Mouse (Mus musculus): ENCODE data around the gene Runx1. TPM values are rescaled to one million over a fixed set of nuclear protein-coding genes. Genes with fewer than 3 reads are reported as not detected.

Runx1 gene
- polyA plus RNA-seq, 1 experiment from 2014 or later: 2.7 TPM

GRCm38 (mm10) chr16:92646153-92646552, 179.8 kb downstream of the Runx1 start:
- Histone ChIP-seq H3K36me3 (replicated peaks) (no peaks in the 10 kb centered on the region), H3K9ac (no peak overlapping the region), H3K27me3 (peaks cover 9% of the 10 kb centered on the region), H3K4me3 (replicated peaks) (no peak overlapping the region), H3K4me2 (no peak overlapping the region), H3K4me1 (peaks cover 12% of the 10 kb centered on the region), H3K27ac (no peak overlapping the region), H3K9me3 (0 out of 2 replicates have a peak, but pooled peaks cover 3% of the 10 kb centered on the region)
- ATAC-seq (ENCODE audit: low FRiP score): no peak
- WGBS: 59% methylated on average over 13 of the region's 13 CpGs

- no peak overlapping the region for H3K27ac ChIP-seq
Measured at GRCm38 (mm10) chr16:92645423-92646115, 180.4 kb downstream of the Runx1 start.

GRCm38 (mm10) chr16:92644718-92645422, 181.1 kb downstream of the Runx1 start:
- 66% methylated on average over 15 of the region's 15 CpGs for WGBS
- ATAC-seq (ENCODE audit: low FRiP score): no peak
- Histone ChIP-seq H3K4me1 (peaks cover 12% of the 10 kb centered on the region), H3K9ac (no peak overlapping the region), H3K4me2 (no peak overlapping the region), H3K27me3 (peaks cover 9% of the 10 kb centered on the region), H3K36me3 (replicated peaks) (no peaks in the 10 kb centered on the region), H3K9me3 (0 out of 2 replicates have a peak, but pooled peaks cover 3% of the 10 kb centered on the region), H3K27ac (no peak overlapping the region), H3K4me3 (replicated peaks) (no peak overlapping the region)

More at GRCm38 (mm10) chr16:92645423-92646115, 180.4 kb downstream of the Runx1 start:
- Histone ChIP-seq H3K27me3 (peaks cover 9% of the 10 kb centered on the region), H3K4me2 (no peak overlapping the region), H3K36me3 (replicated peaks) (no peaks in the 10 kb centered on the region), H3K9ac (no peak overlapping the region), H3K9me3 (0 out of 2 replicates have a peak, but pooled peaks cover 3% of the 10 kb centered on the region), H3K4me3 (replicated peaks) (no peak overlapping the region), H3K4me1 (peaks cover 12% of the 10 kb centered on the region)
- ATAC-seq (ENCODE audit: low FRiP score): no peak
- 64% methylated on average over 22 of the region's 22 CpGs for WGBS

- 83% methylated on average over 10 of the region's 10 CpGs for WGBS
- Histone ChIP-seq H3K4me1 (peaks cover 12% of the 10 kb centered on the region), H3K36me3 (replicated peaks) (no peaks in the 10 kb centered on the region), H3K9me3 (0 out of 2 replicates have a peak, but pooled peaks cover 3% of the 10 kb centered on the region), H3K9ac (no peak overlapping the region), H3K4me2 (no peak overlapping the region), H3K27me3 (peaks cover 12% of the 10 kb centered on the region), H3K4me3 (replicated peaks) (no peak overlapping the region), H3K27ac (no peak overlapping the region)
- no peak for ATAC-seq (ENCODE audit: low FRiP score)
Measured at GRCm38 (mm10) chr16:92644315-92644714, 181.6 kb downstream of the Runx1 start.

GRCm38 (mm10) chr16:92642283-92642682, 183.7 kb downstream of the Runx1 start:
- Histone ChIP-seq H3K27me3 (peaks cover 16% of the 10 kb centered on the region), H3K4me1 (peaks cover 12% of the 10 kb centered on the region), H3K36me3 (replicated peaks) (no peaks in the 10 kb centered on the region), H3K9ac (no peak overlapping the region), H3K4me3 (replicated peaks) (no peak overlapping the region), H3K4me2 (no peak overlapping the region), H3K27ac (no peak overlapping the region), H3K9me3 (no peaks in the 10 kb centered on the region)
- WGBS: 91% methylated on average over 8 of the region's 8 CpGs
- no peak for ATAC-seq (ENCODE audit: low FRiP score)

GRCm38 (mm10) chr16:92641053-92641452, 184.9 kb downstream of the Runx1 start:
- peaks cover 19% of the 10 kb centered on the region for H3K27me3 ChIP-seq
- no peaks in the 10 kb centered on the region for H3K9me3 ChIP-seq
- no peak overlapping the region for H3K9ac ChIP-seq
- peaks cover 12% of the 10 kb centered on the region for H3K4me1 ChIP-seq
- no peak overlapping the region for H3K4me3 ChIP-seq (replicated peaks)
- no peak overlapping the region for H3K4me2 ChIP-seq
- no peaks in the 10 kb centered on the region for H3K36me3 ChIP-seq (replicated peaks)
- no peak overlapping the region for H3K27ac ChIP-seq
- 73% methylated on average over 6 of the region's 6 CpGs for WGBS
- ATAC-seq (ENCODE audit: low FRiP score): no peak

GRCm38 (mm10) chr16:92639093-92639492, 186.9 kb downstream of the Runx1 start:
- no peaks in the 10 kb centered on the region for H3K36me3 ChIP-seq (replicated peaks)
- 83% methylated on average over 8 of the region's 8 CpGs for WGBS
- ATAC-seq (ENCODE audit: low FRiP score): no peak

GRCm38 (mm10) chr16:92637033-92637432, 188.9 kb downstream of the Runx1 start:
- Histone ChIP-seq H3K36me3 (replicated peaks) (no peaks in the 10 kb centered on the region), H3K4me1 (peaks cover 8% of the 10 kb centered on the region), H3K27ac (no peak overlapping the region), H3K4me2 (no peak overlapping the region), H3K27me3 (peaks cover 15% of the 10 kb centered on the region; the same call in 1 of the 2 replicates), H3K9ac (no peak overlapping the region), H3K4me3 (replicated peaks) (no peak overlapping the region), H3K9me3 (no peaks in the 10 kb centered on the region)
- 74% methylated on average over 5 of the region's 5 CpGs for WGBS
- ATAC-seq (ENCODE audit: low FRiP score): no peak

More at GRCm38 (mm10) chr16:92639093-92639492, 186.9 kb downstream of the Runx1 start:
- H3K4me2 ChIP-seq: no peak overlapping the region
- no peak overlapping the region for H3K4me3 ChIP-seq (replicated peaks)
- H3K27ac ChIP-seq: no peak overlapping the region
- no peaks in the 10 kb centered on the region for H3K9me3 ChIP-seq
- H3K9ac ChIP-seq: no peak overlapping the region
- H3K27me3 ChIP-seq: peaks cover 15% of the 10 kb centered on the region; the same call in 1 of the 2 replicates
- H3K4me1 ChIP-seq: peaks cover 4% of the 10 kb centered on the region; the same call in 1 of the 2 replicates

GRCm38 (mm10) chr16:92632115-92632763, 193.7 kb downstream of the Runx1 start:
- WGBS: 23% methylated on average over 11 of the region's 11 CpGs
- no peak overlapping the region for H3K4me2 ChIP-seq
- H3K9me3 ChIP-seq: no peaks in the 10 kb centered on the region
- no peak overlapping the region for H3K9ac ChIP-seq
- peaks cover 27% of the 10 kb centered on the region for H3K4me1 ChIP-seq
- no peak for ATAC-seq (ENCODE audit: low FRiP score)
- no peak overlapping the region for H3K4me3 ChIP-seq (replicated peaks)
- H3K27ac ChIP-seq: no peak overlapping the region
- H3K36me3 ChIP-seq (replicated peaks): no peaks in the 10 kb centered on the region
- peaks cover 42% of the 10 kb centered on the region for H3K27me3 ChIP-seq

GRCm38 (mm10) chr16:92631637-92632036, 194.3 kb downstream of the Runx1 start:
- Histone ChIP-seq H3K4me1 (peaks cover 29% of the 10 kb centered on the region), H3K9me3 (no peaks in the 10 kb centered on the region), H3K4me2 (no peak overlapping the region), H3K27me3 (peaks cover 41% of the 10 kb centered on the region), H3K4me3 (replicated peaks) (no peak overlapping the region), H3K36me3 (replicated peaks) (no peaks in the 10 kb centered on the region), H3K27ac (no peak overlapping the region), H3K9ac (no peak overlapping the region)
- 26% methylated on average over 5 of the region's 6 CpGs for WGBS
- ATAC-seq (ENCODE audit: low FRiP score): no peak

- 87% methylated on average over 5 of the region's 5 CpGs for WGBS
- no peak overlapping the region for H3K4me3 ChIP-seq (replicated peaks)
- no peak overlapping the region for H3K9ac ChIP-seq
- no peak overlapping the region for H3K27ac ChIP-seq
- no peaks in the 10 kb centered on the region for H3K9me3 ChIP-seq
- H3K4me2 ChIP-seq: no peak overlapping the region
- ATAC-seq (ENCODE audit: low FRiP score): no peak
- peaks cover 28% of the 10 kb centered on the region for H3K4me1 ChIP-seq
- peaks cover 48% of the 10 kb centered on the region for H3K27me3 ChIP-seq
- no peaks in the 10 kb centered on the region for H3K36me3 ChIP-seq (replicated peaks)
Measured at GRCm38 (mm10) chr16:92630950-92631349, 195.0 kb downstream of the Runx1 start.

GRCm38 (mm10) chr16:92629829-92630228, 196.1 kb downstream of the Runx1 start:
- Histone ChIP-seq H3K4me2 (no peak overlapping the region), H3K27ac (no peak overlapping the region), H3K9me3 (no peaks in the 10 kb centered on the region), H3K9ac (no peak overlapping the region), H3K36me3 (replicated peaks) (no peaks in the 10 kb centered on the region), H3K4me3 (replicated peaks) (no peak overlapping the region), H3K27me3 (peaks cover 58% of the 10 kb centered on the region), H3K4me1 (peaks cover 28% of the 10 kb centered on the region)
- 95% methylated on average over 7 of the region's 7 CpGs for WGBS
- no peak for ATAC-seq (ENCODE audit: low FRiP score)

Data from forebrain, embryonic 12.5 days (tissue).